Mouse (Mus musculus) G1E (cell line): ENCODE measurements around the gene Fads2.

ENCODE experiments used
- CTCF ChIP-seq: IDR thresholded peaks from 2 replicates; pipeline ENCODE4 v1.5.1; 2012; ENCODE audit warnings: low read depth, low read length, inconsistent platforms, mixed read lengths
- GATA1 ChIP-seq: IDR thresholded peaks from 2 replicates; pipeline ENCODE4 v1.6.1; 2012; ENCODE audit warnings: borderline replicate concordance, low read length, inconsistent platforms, mixed read lengths
- POLR2AphosphoS5 ChIP-seq: IDR thresholded peaks from 2 replicates; pipeline ENCODE4 v1.6.1; 2012; ENCODE audit warnings: low read depth, low read length, inconsistent platforms; ENCODE audit not compliant: insufficient replicate concordance

- TF ChIP-seq POLR2AphosphoS5, result no peak
- no peak for TF ChIP-seq CTCF
- TF ChIP-seq GATA1, result no peak
Measured at GRCm38 (mm10) chr19:10018527-10018818, 83.1 kb downstream of the Fads2 start.
